Mouse (Mus musculus): Measurements from ENCODE around the gene Sprr2k. TPM values are rescaled to one million over a fixed set of nuclear protein-coding genes. Genes with fewer than 3 reads are reported as not detected.

Gene Sprr2k
- not detected in 2 replicates for polyA plus RNA-seq (2012)

GRCm38 (mm10) chr3:92432282-92432681, at the start of gene Sprr2k:
Sprr2k (plus strand) TSS chr3:92432582.

DNA sequence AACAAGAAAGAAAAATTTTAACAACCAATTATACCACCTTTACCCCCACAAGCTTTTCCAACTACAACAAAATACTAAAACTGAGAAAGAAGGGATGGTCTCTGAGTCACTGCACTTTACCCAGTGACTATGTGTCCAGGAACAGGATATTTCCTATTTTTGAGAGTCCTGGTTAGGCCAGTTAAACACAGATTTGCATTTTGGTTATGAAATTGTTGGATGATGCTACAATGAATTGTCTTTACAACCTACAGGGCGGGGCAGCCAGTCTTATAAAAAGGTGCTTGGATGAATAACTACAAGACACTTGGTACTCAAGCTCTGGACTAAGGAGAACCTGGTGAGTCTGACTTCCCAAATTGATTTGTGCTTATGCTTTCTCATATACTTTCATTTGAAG, 47.0 kb upstream of the Sprr2k start, which contains the start of gene Sprr2h:
Sprr2h (plus strand) TSS at position 301 of the 400 bp plus-strand sequence.

DNA sequence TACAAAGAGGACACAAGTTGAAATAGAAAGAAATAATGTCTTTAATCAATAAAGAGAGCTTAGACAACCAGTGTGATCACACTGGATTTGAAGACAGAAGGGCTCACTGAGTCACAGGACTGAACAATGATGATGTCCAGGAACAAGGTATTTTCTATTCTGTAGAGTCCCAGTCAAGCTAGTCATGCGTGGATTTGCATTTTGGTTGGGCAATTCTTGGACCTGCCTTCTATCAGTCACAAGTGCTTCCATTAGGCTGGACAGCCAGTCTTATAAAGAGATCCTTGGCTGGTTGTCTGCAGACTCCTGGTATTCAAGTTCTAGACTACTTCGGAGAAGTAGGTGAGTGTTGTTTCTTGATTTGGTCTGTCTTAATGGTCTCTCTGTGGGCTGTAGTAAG, 24.7 kb upstream of the Sprr2k start, which contains the start of gene Sprr2i:
Sprr2i (plus strand) TSS at position 301 of the 400 bp plus-strand sequence.

GRCm38 (mm10) chr3:92417782-92418181, 14.6 kb upstream of the Sprr2k start, which contains the start of gene Sprr2j-ps:
Sprr2j-ps (plus strand) TSS chr3:92418082.

DNA sequence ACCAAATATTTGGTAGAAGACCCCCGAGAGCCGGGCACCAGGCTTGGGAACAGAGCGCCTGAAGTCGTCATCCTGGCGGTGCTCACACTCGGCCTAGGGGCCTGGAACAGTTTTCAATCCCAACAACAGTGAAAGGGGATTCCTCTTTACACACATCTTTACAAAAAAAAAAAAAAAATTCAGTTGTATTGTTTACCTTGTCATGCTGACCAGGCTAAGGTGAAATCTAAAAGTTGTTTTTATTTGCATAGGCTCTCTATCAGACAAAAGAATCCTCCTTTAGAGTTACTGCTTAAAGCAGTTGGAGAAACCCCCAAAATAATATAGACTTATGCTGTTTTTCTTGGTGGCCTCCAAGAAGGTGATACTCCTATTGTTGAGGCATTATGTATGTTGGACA, 3.1 kb upstream of the Sprr2k start, which contains the start of gene Gm9774:
Gm9774 (minus strand) TSS at position 101 of the 400 bp plus-strand sequence.

DNA sequence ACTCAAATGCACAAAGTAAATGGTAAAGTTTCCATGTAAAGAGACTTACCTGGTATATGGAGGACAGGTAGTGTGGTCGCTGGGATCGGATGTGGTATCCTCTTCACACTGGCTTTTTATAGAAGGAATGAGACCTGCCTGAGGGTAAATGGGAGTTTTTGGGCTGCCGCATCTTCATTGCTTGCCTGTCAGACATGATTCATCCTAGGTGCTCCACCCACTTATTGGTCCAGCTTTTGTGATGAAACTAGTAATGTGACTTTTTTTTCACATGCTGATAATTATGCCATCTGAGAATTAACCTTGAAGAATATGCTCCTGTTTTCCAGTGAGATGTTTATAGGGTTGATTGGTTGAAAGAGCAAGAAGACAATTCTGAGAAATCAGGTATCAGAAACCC, 6.3 kb downstream of the Sprr2k start, which contains the start of gene Sprr1b:
Sprr1b (minus strand) TSS at position 101 of the 400 bp plus-strand sequence.

DNA sequence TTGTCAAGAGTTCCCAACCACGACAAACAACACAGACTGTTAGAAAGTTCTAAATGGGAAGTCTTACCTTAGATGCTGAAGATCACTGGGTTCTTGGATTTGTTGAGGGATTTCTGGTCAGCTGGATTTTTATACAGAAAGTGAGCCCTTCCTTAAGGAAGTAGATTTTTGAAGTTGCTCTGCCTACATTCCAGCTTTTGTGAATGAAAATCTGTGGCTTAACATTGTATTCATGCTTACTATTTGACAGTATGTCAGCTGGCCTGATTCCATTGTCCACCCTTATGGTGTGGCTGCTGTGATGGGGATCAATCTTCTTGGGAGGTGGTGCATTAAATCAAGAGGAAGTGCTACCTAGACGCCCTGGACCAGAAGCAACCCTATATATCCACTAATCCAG, 26.2 kb downstream of the Sprr2k start, which contains the start of gene Sprr3:
Sprr3 (minus strand) TSS at position 101 of the 400 bp plus-strand sequence.

Other genes starting within 250 kb of the Sprr2k start
- not detected in 2 replicates for gene Sprr2a1, start 216.8 kb upstream of the Sprr2k start, polyA plus RNA-seq (2012)
- not detected in 2 replicates for gene Sprr2a2, start 216.7 kb upstream of the Sprr2k start, polyA plus RNA-seq (2012)
- gene Sprr2a3, start 147.2 kb upstream of the Sprr2k start, polyA plus RNA-seq (2012), result not detected in 2 replicates
- not detected in 2 replicates for gene Sprr2b, start 116.0 kb upstream of the Sprr2k start, polyA plus RNA-seq (2012)
- gene Sprr2d, start 93.4 kb upstream of the Sprr2k start, polyA plus RNA-seq (2012), result not detected in 2 replicates
- not detected in 2 replicates for gene Sprr2e, start 80.4 kb upstream of the Sprr2k start, polyA plus RNA-seq (2012)
- not detected in 2 replicates for gene Sprr2f, start 67.4 kb upstream of the Sprr2k start, polyA plus RNA-seq (2012)
- not detected in 2 replicates for gene Sprr2h, start 46.9 kb upstream of the Sprr2k start, polyA plus RNA-seq (2012)
- not detected in 2 replicates for gene Sprr2i, start 24.6 kb upstream of the Sprr2k start, polyA plus RNA-seq (2012)
- gene Sprr2j-ps, start 14.5 kb upstream of the Sprr2k start, polyA plus RNA-seq (2012), result not detected in 2 replicates
- gene Gm9774, start 3.2 kb upstream of the Sprr2k start, polyA plus RNA-seq (2012), result 8.9 and 10.1 TPM in 2 replicates
- gene Sprr1b, start 6.2 kb downstream of the Sprr2k start, polyA plus RNA-seq (2012), result not detected in 2 replicates
- not detected in 2 replicates for gene Sprr3, start 26.1 kb downstream of the Sprr2k start, polyA plus RNA-seq (2012)
- gene Sprr1a, start 53.3 kb downstream of the Sprr2k start, polyA plus RNA-seq (2012), result 0.12 TPM in 1 of 2 replicates, not detected in the other
- gene Sprr4, start 67.9 kb downstream of the Sprr2k start, polyA plus RNA-seq (2012), result not detected in 2 replicates
- not detected in 2 replicates for gene 2310046K23Rik, start 101.9 kb downstream of the Sprr2k start, polyA plus RNA-seq (2012)
- gene Ivl, start 141.2 kb downstream of the Sprr2k start, polyA plus RNA-seq (2012), result 0.04 TPM in 1 of 2 replicates, not detected in the other
- 0.07 TPM in 1 of 2 replicates, not detected in the other for gene Smcp, start 156.4 kb downstream of the Sprr2k start, polyA plus RNA-seq (2012)
- gene 2210017I01Rik, start 174.9 kb downstream of the Sprr2k start, polyA plus RNA-seq (2012), result not detected in 2 replicates
- not detected in 2 replicates for gene Lce6a, start 189.1 kb downstream of the Sprr2k start, polyA plus RNA-seq (2012)
- 0.10 TPM in 1 of 2 replicates, not detected in the other for gene Lce1a1, start 215.7 kb downstream of the Sprr2k start, polyA plus RNA-seq (2012)
- not detected in 2 replicates for gene Lce1b, start 224.3 kb downstream of the Sprr2k start, polyA plus RNA-seq (2012)
- not detected in 2 replicates for gene Lce1a2, start 237.7 kb downstream of the Sprr2k start, polyA plus RNA-seq (2012)
- not detected in 2 replicates for gene Lce1c, start 246.7 kb downstream of the Sprr2k start, polyA plus RNA-seq (2012)

Measured in megakaryocyte-erythroid progenitor cell, adult 5 weeks (primary cell).